Mouse (Mus musculus) myocyte (in vitro differentiated cells): Measurements from ENCODE around the gene Tenm2. TPM values are rescaled to one million over a fixed set of nuclear protein-coding genes. Genes with fewer than 3 reads are reported as not detected.

Experiments used
- H3K27me3 ChIP-seq: one replicate; pipeline ENCODE4 v1.6.1; 2011; ENCODE audit not compliant: control insufficient read depth, insufficient read depth, insufficient read length
- H3K36me3 ChIP-seq: one replicate; pipeline ENCODE4 v1.6.1; 2011; ENCODE audit not compliant: control insufficient read depth, insufficient read depth
- H3K4me2 ChIP-seq: one replicate; pipeline ENCODE4 v1.6.1; 2011; ENCODE audit warnings: low read depth, control low read depth
- H3K4me3 ChIP-seq: one replicate; pipeline ENCODE4 v1.5.1; 2011; ENCODE audit warnings: mild to moderate bottlenecking, control low read depth, moderate library complexity
- H3K79me2 ChIP-seq: one replicate; pipeline ENCODE4 v1.6.1; 2011; ENCODE audit not compliant: control insufficient read depth, insufficient read depth
- H3ac ChIP-seq: one replicate; pipeline ENCODE4 v1.6.1; 2011; ENCODE audit not compliant: control insufficient read depth, insufficient read length
- CEBPB ChIP-seq: IDR thresholded peaks from 2 replicates; pipeline ENCODE4 v1.6.1; 2011; ENCODE audit warnings: mild to moderate bottlenecking, moderate library complexity; ENCODE audit not compliant: poor library complexity, insufficient read depth, severe bottlenecking
- E2F4 ChIP-seq: IDR thresholded peaks from one replicate; pipeline ENCODE4 v1.6.1; 2011; ENCODE audit warnings: mild to moderate bottlenecking, control low read depth, moderate library complexity; ENCODE audit not compliant: insufficient read depth
- MAX ChIP-seq: IDR thresholded peaks from one replicate; pipeline ENCODE4 v1.6.1; 2011; ENCODE audit warnings: low read depth, mild to moderate bottlenecking, control low read depth
- MYOD1 ChIP-seq, 3 experiments: IDR thresholded peaks; one replicate each; pipeline ENCODE4 v1.6.1; 2011; ENCODE audit warnings: control low read depth in 2 of 3, low read depth in 2 of 3, mild to moderate bottlenecking in 2 of 3, moderate library complexity in 1 of 3; ENCODE audit not compliant: insufficient read length in 2 of 3, control insufficient read depth in 1 of 3
- MYOG ChIP-seq, 3 experiments: IDR thresholded peaks; one replicate each; pipeline ENCODE4 v1.6.1; 2011; ENCODE audit warnings: control low read depth in 2 of 3, low read depth in 2 of 3, mild to moderate bottlenecking in 2 of 3; ENCODE audit not compliant: insufficient read length in 2 of 3, control insufficient read depth in 1 of 3, insufficient read depth in 1 of 3
- POLR2A ChIP-seq: IDR thresholded peaks from one replicate; pipeline ENCODE4 v1.6.1; 2011; ENCODE audit warnings: low read depth, mild to moderate bottlenecking, control low read depth, moderate library complexity; ENCODE audit not compliant: insufficient read length
- POLR2AphosphoS2 ChIP-seq: IDR thresholded peaks from one replicate; pipeline ENCODE4 v1.6.1; 2011; ENCODE audit warnings: low read depth, control low read depth; ENCODE audit not compliant: insufficient read length
- REST ChIP-seq: IDR thresholded peaks from one replicate; pipeline ENCODE4 v1.6.1; 2011; ENCODE audit warnings: mild to moderate bottlenecking, control low read depth, moderate library complexity; ENCODE audit not compliant: insufficient read depth, insufficient read length
- SRF ChIP-seq: IDR thresholded peaks from one replicate; pipeline ENCODE4 v1.6.1; 2011; ENCODE audit warnings: low read depth; ENCODE audit not compliant: control insufficient read depth, insufficient read length
- TCF12 ChIP-seq: IDR thresholded peaks from one replicate; pipeline ENCODE4 v1.6.1; 2011; ENCODE audit warnings: mild to moderate bottlenecking, control low read depth; ENCODE audit not compliant: poor library complexity, insufficient read depth, severe bottlenecking
- TCF3 ChIP-seq: IDR thresholded peaks from one replicate; pipeline ENCODE4 v1.6.1; 2011; ENCODE audit warnings: low read depth, control low read depth; ENCODE audit not compliant: insufficient read length
- USF1 ChIP-seq: IDR thresholded peaks from one replicate; pipeline ENCODE4 v1.6.1; 2011; ENCODE audit warnings: low read depth, mild to moderate bottlenecking, control low read depth, moderate library complexity
- polyA plus RNA-seq: library from polyadenylated mRNA; unstranded; fragments of >200 nt; fragmentation: generic; extraction: Trizol; gene quantifications from one replicate; pipeline ENCODE4 v1.2.1, GENCODE M21; 2012; ENCODE audit warnings: missing spikeins

Gene Tenm2
- polyA plus RNA-seq, 1 experiment, result 0.28 TPM

DNA sequence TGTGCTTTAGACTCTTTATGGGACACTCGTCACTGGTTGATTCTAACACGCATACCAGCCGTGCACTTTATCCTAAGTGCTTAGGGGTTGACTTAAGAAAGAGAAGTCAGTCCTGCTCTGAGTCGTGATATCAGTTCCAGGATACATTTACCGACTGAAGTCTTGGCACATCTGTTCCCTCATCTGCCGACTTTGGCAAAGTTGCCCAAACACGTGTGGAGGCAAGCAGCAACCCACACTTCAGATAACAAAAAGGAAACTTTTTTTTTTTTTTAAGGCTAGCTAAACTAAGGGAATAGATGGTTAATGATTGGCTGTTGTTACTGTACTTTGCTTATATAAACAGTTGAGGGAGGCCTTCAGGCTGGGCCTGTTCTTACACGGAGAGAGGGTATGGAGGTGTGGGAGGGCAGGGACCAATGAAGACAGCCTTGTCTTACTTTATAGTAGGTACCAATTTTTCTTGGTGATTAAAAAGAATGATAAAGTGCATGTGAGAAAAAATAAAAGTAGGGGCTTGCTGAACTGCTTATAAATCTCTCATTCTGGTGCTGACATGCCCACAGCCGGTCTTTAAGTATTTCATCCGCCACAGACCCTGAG lies 930.3 kb downstream of the Tenm2 start:
- Histone ChIP-seq H3K27me3 (no peaks in the 10 kb centered on the region), H3K79me2 (no peaks in the 10 kb centered on the region), H3ac (no peak overlapping the region), H3K4me3 (no peak overlapping the region), H3K36me3 (no peaks in the 10 kb centered on the region), H3K4me2 (no peak overlapping the region)
- TF ChIP-seq MAX (no peak), TCF12 (no peak), CEBPB (no peak), USF1 (no peak), MYOG (IDR thresholded peaks at IDR 0.05; ENCODE audit: control insufficient read depth in 1 of 3, insufficient read depth in 1 of 3, insufficient read length in 2 of 3, low read depth in 2 of 3) (no peak), MYOD1 (IDR thresholded peaks at IDR 0.05; ENCODE audit: control insufficient read depth in 1 of 3, insufficient read length in 2 of 3, low read depth in 2 of 3) (no peak), SRF (no peak), E2F4 (no peak), TCF3 (no peak), REST (no peak), POLR2AphosphoS2 (no peak)

DNA sequence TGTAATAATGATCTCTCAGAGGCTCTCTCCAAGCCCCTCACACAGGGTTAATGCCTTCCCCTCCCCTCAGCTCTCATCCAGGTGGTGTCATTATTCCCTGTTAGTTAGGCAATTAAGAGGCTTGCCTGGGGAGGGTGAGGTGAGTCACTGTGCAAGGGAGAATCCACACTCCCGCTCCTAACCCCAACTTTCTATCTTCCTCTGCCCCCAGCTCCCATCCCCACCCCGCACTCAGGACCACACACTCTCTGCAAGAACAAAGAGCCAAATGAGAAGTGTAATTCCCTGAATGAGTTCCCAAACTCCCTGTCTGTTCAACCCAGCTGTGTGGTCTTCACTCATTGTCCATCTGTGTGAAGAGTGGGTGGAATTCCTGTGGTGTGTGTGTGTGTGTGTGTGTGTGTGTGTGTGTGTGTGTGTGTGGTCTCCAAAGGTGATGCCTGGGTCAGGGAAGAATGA lies 932.8 kb downstream of the Tenm2 start:
- no peaks in the 10 kb centered on the region for H3K79me2 ChIP-seq
- no peak overlapping the region for H3K4me3 ChIP-seq
- H3K36me3 ChIP-seq, result no peaks in the 10 kb centered on the region
- no peaks in the 10 kb centered on the region for H3K27me3 ChIP-seq
- no peak for TF ChIP-seq SRF
- TF ChIP-seq MYOG (IDR thresholded peaks at IDR 0.05; ENCODE audit: control insufficient read depth in 1 of 3, insufficient read depth in 1 of 3, insufficient read length in 2 of 3, low read depth in 2 of 3), result no peak
- no peak for TF ChIP-seq POLR2AphosphoS2
- TF ChIP-seq E2F4, result no peak
- TF ChIP-seq MYOD1 (IDR thresholded peaks at IDR 0.05; ENCODE audit: control insufficient read depth in 1 of 3, insufficient read length in 2 of 3, low read depth in 2 of 3), result no peak
- TF ChIP-seq MAX, result no peak
- no peak for TF ChIP-seq CEBPB
- no peak overlapping the region for H3ac ChIP-seq
- H3K4me2 ChIP-seq, result peak overlapping the region; percentile 53

DNA sequence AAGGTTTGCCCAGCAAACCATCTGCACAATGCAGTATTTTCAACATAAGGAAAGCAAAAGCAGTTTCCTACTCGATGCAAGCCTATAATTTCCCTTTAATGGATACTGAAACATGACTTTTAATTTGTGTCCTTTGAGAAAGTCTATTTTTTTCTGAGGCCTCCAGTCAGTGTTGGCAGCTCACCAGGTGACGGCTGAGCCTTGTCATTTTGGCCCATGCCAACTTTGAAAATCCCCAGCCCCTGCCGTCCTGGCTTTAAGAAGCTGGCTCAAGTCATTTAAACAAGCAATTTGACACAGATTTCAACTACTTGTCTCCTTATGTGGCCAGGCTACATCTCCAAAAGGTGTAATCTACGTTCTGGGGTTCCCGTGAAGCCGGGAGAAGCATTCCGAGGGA lies 933.7 kb downstream of the Tenm2 start:
- Histone ChIP-seq H3K4me3 (no peak overlapping the region), H3K27me3 (no peaks in the 10 kb centered on the region)

DNA sequence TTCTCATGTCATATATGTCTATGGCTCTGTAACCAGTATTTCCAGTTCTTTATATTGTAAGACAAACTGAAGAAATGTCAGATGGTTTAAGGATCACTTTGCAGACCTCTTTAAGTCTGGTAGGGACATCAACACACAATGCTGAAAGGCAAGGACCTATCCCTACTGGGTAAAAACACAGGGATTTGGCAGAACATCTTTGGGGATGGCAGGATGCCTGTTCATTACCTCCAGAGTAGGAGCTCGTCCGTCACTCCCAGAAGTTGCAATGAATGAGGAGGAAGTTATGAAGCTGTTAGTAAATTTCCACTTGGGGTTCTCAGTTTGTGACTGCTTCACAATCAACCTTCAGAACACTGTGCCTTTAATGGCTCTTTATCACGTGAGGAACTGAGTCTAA lies 939.2 kb downstream of the Tenm2 start:
- H3ac ChIP-seq, result no peak overlapping the region
- no peak overlapping the region for H3K4me2 ChIP-seq
- H3K79me2 ChIP-seq, result no peaks in the 10 kb centered on the region

More for the DNA sequence above, 933.7 kb downstream of the Tenm2 start:
- H3ac ChIP-seq, result no peak overlapping the region
- TF ChIP-seq MYOG (IDR thresholded peaks at IDR 0.05; ENCODE audit: control insufficient read depth in 1 of 3, insufficient read depth in 1 of 3, insufficient read length in 2 of 3, low read depth in 2 of 3), result no peak
- TF ChIP-seq MAX, result no peak
- TF ChIP-seq USF1, result no peak
- no peak for TF ChIP-seq CEBPB
- TF ChIP-seq MYOD1 (IDR thresholded peaks at IDR 0.05; ENCODE audit: control insufficient read depth in 1 of 3, insufficient read length in 2 of 3, low read depth in 2 of 3), result no peak
- TF ChIP-seq TCF12, result no peak
- no peak for TF ChIP-seq POLR2AphosphoS2
- no peak for TF ChIP-seq TCF3
- no peak for TF ChIP-seq POLR2A
- no peak for TF ChIP-seq SRF
- TF ChIP-seq REST, result no peak
- TF ChIP-seq E2F4, result no peak
- H3K79me2 ChIP-seq, result no peaks in the 10 kb centered on the region
- no peaks in the 10 kb centered on the region for H3K36me3 ChIP-seq
- peak overlapping the region; percentile 53 for H3K4me2 ChIP-seq

DNA sequence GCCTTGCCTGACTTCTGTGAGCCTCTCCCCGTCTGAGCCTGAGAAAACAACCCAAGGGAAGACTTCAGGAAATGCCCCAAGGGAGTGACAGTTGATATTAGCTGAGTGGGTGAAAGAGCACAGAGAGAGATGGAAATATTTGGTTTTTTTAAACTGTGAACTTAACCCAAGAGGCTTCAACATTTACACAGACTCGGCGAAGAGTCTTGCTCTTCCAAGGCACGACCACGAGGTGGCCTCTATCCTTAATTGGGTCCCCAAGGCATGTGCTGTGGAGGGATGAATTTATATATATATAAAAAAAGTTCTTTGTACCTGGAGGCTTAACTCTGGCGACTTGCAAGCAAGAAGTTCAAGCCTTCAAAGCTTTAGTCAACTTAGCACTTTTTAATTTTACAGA lies 943.6 kb downstream of the Tenm2 start:
- Histone ChIP-seq H3K4me2 (no peak overlapping the region), H3K79me2 (no peaks in the 10 kb centered on the region), H3K27me3 (no peaks in the 10 kb centered on the region), H3K4me3 (no peak overlapping the region), H3K36me3 (no peaks in the 10 kb centered on the region), H3ac (no peak overlapping the region)
- TF ChIP-seq TCF12 (no peak), REST (no peak), MAX (no peak), CEBPB (no peak), POLR2AphosphoS2 (no peak), MYOG (IDR thresholded peaks at IDR 0.05; ENCODE audit: control insufficient read depth in 1 of 3, insufficient read depth in 1 of 3, insufficient read length in 2 of 3, low read depth in 2 of 3) (no peak), POLR2A (no peak), MYOD1 (IDR thresholded peaks at IDR 0.05; ENCODE audit: control insufficient read depth in 1 of 3, insufficient read length in 2 of 3, low read depth in 2 of 3) (no peak), USF1 (no peak), SRF (no peak), TCF3 (no peak), E2F4 (no peak)

More for the DNA sequence above, 939.2 kb downstream of the Tenm2 start:
- Histone ChIP-seq H3K4me3 (no peak overlapping the region), H3K36me3 (no peaks in the 10 kb centered on the region), H3K27me3 (no peaks in the 10 kb centered on the region)
- TF ChIP-seq POLR2AphosphoS2, result no peak
- TF ChIP-seq SRF, result no peak
- TF ChIP-seq POLR2A, result no peak
